Mouse (Mus musculus): ENCODE results near the gene Gtf2h4.

The Gtf2h4 gene

DNA sequence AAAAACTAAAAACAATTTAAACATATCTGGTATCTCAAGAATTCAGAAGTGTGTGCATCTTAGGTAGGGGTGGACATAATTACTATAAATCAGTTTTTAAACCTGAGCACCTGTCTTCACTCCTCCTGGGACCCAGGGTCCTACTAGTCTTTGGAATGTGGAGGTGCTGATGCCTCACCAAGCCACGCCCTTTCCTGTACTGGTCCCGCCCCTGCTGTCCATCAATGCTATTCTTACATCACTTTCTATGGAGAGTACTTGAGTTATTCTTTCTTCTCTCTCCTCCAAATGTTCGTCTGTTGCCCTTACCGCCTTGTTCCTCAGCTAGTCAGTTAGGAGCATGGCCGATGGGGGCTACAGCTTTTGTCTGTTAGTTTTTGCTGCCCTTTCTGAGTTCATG lies 37.2 kb downstream of the Gtf2h4 start:
- DNase-seq = peak; percentile 72 to 74

DNA sequence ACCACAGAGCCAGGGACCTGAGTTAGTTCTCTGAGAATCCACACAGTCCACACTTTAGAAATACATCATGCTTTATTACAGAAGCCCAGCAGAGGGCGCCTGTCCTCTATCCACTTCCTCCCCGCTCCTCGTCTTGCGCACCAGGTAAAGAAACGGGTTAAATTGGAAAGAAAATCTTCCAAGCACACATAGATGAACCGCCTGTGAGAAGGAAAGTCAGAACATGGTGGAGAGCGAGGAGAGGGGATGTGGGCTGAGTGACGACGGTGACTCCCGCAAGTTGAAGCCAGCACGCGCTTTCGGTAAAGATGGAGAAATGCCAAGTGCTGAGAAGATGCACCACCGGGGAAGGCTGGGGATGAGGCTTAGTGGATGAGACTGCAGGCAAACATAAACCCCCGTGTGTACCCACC lies 37.8 kb downstream of the Gtf2h4 start:
- peak; percentile 79 to 84 for DNase-seq

DNA sequence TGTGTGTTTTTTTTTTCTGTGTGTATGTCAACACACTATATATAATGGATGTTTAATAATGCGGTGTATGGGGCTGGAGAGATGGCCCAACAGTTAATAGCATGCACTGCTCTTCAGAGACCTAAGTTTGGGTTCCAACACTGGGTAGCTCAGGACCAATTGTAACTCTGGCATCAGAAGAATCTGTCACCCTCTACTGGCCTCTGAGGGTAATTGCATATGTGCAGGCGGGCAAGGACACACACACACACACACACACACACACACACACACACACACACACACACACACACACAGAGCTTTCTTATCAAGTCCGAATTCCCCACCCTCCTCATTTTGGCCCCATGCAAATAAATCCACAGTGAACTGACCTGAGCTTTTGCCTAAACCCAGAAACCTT lies 38.3 kb downstream of the Gtf2h4 start:
- peak in 1 of 2 experiments; percentile 35 for DNase-seq

DNA sequence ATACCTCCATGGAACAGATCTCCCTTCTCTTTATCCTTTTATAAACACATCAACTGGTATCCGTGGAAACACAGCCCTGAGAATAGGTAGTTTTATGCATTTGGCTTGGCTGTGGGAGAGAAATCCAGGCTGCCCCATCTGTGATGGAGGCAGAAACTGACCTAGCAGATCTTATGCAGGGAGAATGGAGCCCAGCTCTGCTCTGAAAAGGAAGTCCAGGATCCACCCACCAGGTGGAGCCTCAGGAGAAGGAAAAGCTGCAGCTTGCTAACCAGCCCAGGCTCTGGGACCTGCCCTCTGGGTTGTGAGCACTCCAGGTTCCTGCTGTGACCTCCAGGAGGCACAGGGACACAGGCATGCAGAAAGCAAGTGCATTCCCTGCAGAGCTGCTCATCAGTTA lies 39.5 kb downstream of the Gtf2h4 start:
- DNase-seq = peak; percentile 71 to 79

DNA sequence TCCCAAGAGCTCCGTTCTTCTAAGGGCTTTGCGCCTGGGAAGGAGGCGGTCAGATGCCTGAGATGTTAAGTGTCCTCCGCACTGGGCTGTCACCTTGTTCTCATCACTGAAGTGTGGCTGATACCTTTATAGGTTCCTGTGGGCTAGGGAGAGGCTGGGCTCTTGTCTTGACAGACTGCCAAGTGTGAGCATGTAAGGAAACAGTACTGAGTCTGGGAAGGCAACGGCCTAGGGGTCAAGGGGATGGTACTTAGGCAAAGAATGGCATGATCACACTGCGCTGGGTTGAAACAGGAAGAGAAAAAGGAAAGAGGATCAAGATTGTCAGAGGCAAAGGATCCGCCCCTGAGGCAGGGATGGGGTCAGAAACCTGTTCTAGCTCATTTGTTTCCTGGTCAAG lies 47.0 kb downstream of the Gtf2h4 start, which contains the start of gene Gm9573:
Gene Gm9573 (minus strand): TSS at position 101 of the 400 bp plus-strand sequence.
- DNase-seq = no peak
